Mouse (Mus musculus) kidney, postnatal 4 days (tissue): ENCODE data around the gene Bag2.
A peak's percentile ranks its signal among the peaks of the same experiment; 100 is the strongest.
"Not testable (repeated sequence)": the region's sequence is repeated elsewhere in the genome, so short reads cannot be mapped to it uniquely, and the experiment has no call there.

Source experiments
- DNase-seq, 2 experiments: peaks; one replicate each; pipeline ENCODE4 v3.0.0; 2021; ENCODE audit warnings: mixed read lengths in 2 of 2

Bag2 gene

DNA sequence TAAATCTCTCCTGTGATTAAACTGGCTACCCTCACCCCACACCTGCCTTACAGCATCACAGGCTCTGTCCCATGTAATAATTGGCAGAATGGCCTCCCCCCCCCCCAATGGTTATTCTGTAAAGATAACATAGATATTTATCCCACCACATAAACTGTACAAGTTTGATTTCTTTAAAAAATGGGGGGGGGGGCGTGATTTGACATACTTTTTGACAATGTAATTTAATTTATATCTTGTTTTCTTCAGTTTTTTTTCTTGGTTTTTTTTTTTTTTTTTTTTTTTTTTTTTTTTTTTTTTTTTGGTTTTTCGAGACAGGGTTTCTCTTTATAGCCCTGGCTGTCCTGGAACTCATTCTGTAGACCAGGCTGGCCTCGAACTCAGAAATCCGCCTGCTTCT, 7.9 kb downstream of the Bag2 start:
- not testable (repeated sequence) for DNase-seq

DNA sequence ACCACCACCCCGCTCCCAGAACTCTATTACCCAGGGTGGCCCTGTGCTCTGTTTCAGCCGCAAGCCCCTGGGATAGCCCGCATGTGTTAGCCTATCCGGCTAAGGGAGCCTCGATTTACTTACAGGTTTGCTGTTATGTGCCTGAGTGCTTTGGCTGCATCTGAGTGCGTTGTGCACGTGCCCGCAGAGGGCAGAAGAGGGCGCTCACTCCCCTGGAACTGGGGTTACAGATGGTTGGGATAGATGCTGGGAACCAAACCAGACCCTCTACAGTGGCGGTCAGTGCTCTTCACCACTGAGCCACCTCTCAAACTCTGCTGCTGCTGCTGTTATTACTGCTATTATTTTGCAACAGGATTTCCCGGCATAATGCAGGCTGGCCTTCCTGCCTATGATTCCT, 8.5 kb downstream of the Bag2 start:
- no peak for DNase-seq

DNA sequence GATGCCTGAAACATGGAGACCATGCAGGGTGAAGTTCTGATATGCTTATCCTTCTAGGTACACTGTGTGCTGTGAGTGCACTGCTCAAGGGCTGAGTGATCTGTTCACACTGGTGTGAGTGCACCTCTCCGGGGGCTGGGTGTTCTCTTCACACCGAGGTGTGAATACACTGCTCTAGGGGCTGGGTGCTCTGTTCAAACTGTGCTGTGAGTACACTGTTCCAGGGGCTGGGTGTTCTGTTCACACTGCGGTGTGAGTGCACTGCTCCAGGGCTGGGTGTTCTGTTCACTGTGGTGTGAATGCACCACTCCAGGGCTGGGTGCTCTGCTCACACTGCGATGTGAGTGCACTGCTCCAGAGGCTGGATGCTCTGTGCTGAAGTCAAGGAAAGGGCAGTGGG, 11.7 kb downstream of the Bag2 start:
- DNase-seq: no peak

DNA sequence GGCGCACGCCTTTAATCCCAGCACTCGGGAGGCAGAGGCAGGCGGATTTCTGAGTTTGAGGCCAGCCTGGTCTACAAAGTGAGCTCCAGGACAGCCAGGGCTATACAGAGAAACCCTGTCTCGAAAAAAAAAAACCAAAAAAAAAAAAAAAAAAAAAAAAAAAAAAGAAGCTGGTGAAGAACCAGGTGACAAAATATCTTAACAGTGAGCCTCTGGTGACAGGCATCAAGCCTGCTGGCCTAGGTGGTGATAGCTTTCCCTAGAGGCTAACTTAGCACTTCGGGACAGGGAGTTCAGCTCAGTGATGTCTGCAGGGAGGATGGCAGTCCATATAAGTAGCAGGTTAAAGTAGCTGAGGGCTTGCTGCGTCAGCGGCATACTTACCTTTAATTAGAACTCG, 12.8 kb downstream of the Bag2 start:
- not testable (repeated sequence) for DNase-seq

DNA sequence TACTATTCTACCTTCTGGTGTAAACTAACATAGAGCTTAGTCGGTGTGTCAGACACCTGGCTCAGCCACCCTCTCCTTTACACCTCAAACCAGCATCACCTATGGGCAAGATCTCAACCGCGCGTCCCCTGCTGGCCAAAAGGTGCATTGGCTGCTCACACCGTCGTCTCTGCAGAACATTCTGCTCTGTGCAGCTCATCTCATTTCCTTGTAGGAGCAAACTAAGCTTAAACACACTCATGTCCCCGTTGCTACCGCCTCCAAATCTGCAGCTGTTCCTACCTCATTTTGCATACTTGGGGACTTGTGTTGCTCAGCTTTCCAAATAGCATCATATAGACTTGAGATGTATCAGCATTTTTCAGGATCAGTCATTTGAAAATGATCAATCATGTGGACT, 14.7 kb downstream of the Bag2 start:
- DNase-seq: peak; percentile 59 to 66

DNA sequence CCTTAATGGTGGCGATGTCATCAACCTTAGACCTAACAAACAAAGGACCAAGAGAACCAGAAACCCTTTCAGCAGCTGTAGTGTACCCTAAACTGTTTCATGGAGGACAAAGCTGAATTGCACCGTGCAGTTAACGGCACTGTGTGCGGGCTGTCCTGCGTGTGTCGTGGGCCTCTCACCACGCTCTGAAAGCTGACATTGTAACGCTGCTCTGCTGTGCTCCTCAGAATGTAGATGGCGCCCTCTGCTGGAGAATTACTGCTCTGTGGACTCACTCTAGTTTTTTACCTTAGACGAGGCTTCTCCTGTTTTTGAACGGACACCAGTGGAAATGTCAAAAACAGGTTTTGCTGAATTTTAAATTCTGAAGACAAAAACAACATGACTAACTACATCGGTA, 18.3 kb downstream of the Bag2 start:
- peak; percentile 89 to 90 for DNase-seq

DNA sequence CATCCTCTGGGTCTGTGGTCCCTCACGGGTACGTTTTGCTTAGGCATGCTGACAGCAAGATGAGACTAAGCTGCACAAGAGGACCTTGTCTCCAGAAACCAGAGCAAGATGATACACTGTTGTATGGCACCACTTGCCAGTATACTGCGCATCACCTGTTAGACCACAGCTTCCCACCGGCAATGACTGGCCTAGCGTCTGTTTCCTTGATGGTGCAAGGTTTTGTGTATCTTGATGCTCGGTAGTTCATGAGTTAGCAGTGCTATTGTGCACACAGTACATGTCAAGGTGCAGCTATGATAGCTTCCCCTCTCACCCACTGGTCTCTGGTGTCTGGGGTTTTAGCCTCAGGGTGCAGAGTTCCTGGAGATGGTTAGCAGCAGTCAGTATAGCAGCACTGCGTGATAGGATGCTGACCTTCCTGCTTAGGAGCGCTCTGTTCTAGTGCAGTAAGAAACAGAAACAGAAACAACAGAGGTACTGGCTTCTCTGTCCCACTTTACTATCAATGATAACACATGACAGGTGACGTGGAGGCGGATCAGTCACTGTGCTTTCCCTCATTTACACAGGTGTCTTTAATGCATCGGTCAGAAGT, 18.8 kb downstream of the Bag2 start:
- DNase-seq: no peak

DNA sequence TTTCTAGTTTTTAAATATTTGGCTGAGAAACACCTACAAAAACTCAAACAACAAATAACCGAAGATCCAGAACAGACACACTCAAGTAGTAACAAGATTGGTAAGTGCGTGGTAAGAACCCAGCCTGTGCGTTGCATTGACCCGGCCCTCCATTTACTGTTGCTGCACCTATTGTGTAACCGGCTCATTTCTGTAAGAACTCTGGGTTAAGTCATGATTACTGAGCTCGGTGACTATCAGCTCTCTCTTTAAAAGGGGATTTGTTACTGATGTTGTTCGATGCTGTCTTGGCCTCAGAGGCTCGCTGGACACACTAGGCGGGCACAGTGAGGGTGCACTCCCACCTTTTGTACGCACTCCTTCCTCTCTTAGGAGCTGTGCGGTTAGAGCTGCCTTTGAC, 19.3 kb downstream of the Bag2 start:
- DNase-seq: no peak

DNA sequence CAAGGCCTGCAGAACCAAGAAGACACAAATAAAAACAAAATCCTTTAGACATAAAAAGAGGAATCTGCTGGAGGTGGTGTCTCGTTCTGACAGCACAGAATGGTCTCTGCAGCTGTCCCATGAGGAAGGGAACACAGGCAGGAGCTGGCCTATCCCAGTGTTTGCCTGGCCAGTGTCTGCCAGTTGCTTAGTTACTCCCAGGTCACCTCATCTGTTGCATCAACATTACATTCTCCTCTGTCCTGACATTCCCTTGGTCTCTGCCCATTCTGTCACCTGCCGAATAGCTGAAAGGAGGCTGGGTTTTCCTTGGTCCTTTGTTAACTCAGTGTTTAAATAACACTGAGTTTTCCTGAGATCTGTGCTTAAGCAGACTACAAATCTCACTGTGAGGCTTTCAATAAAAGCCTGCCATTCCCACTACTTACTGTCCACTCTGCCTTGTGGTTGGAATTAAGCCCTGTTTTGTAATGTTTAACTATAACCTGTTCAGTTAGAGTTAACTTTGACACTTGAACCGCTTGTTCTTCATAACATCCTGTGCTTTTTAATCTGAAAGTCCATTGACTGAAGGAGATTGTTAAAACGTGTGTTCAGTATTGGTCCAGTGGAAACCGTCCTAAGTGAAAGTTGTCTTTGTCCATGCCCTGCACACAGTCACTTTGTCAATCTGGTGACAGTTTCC, 23.5 kb downstream of the Bag2 start:
- no peak for DNase-seq

DNA sequence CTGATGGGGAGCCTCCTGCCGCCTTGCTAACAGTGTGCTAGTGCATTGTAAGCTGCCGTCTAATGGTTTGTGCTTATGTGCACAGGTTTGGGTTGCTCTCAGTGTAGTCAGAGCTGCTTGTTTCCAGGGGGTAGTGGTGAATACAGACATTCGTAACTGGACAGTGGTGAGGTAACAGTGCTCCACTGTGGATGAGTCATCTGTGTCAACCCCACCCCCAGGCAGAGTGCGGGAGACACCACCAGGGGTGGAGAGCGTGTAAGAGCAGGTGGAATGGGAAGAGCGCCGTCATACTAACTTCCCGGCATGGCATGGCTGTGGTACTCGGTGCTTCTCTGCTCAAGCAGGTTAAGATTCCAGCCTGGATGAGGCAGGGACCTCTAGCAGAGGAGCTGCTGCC, 24.6 kb downstream of the Bag2 start:
- no peak for DNase-seq

DNA sequence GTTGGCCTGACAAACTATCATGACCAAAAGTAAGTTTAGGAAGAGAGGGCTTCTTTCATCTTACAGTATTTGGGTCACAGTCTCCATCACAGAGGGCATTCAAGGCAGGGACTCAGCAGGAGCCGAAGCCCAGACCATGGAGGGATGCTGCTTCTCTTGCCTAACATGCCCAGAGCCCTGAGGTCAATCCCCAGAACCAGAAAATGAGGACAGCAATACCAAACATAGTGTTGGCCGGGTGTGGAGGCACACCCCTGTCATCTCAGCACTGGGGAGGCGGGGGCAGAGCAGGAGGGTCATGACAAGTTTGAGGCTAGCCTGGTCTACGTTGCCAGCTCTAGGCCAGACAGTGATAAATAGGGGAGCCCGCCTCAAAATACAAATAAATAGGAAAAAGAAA, 32.5 kb downstream of the Bag2 start:
- no peak for DNase-seq

DNA sequence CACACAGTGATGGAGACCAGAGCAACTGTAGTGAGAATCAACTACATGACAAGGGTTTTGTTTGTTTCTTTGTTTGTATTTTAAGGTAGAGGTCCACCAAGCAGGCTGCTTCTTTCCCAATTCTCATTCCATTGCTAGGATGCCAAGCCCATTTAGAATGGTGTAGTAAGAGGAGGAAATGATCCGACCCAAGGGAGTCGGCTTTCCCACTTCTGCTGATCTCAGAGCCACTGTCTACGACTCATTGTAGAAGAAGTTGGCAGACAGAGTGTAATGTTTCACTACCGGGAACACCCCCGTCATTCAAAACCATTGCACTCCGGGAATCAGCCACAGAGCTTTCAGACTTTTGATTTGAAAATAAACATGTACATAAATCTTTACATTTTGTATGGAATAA, 33.1 kb downstream of the Bag2 start:
- DNase-seq: no peak

DNA sequence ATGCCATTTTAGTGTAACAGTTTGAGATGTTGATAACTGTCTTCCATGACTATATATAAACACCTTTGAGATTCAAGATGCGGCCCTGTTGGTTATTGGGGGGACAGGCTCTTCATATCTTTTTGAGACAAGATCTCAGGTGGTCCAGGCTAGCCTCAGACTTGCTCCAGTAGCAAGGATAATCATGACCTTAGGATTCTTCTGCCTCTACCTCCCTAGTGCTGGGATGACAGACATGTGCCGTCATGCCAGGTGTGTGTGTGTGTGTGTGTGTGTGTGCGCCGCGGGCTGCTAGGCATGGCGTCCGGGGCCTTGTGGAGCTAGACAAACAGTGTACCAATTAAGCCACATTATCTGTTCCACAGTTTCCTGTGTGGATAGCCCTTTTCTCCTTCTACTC, 36.6 kb downstream of the Bag2 start:
- no peak for DNase-seq

DNA sequence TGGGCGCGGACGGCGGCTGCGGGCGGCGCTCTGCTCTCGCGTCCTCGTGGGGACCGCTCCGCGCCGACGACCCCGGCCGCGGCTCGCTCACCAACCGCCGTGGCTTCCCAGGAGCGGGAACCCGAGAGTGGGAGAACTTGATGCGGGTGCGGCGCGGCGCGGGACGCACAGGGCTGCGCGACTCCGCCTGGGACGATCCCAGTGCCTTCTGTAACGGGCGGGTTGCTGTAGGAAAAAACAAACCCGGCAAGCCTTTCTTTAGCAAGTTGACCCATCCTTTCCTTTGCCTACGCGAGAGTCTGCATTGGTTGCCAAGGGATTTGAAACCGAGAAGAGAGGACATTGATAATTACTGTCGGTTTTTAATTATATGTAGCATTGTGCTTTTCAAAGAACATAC, 37.4 kb downstream of the Bag2 start:
- no peak for DNase-seq

DNA sequence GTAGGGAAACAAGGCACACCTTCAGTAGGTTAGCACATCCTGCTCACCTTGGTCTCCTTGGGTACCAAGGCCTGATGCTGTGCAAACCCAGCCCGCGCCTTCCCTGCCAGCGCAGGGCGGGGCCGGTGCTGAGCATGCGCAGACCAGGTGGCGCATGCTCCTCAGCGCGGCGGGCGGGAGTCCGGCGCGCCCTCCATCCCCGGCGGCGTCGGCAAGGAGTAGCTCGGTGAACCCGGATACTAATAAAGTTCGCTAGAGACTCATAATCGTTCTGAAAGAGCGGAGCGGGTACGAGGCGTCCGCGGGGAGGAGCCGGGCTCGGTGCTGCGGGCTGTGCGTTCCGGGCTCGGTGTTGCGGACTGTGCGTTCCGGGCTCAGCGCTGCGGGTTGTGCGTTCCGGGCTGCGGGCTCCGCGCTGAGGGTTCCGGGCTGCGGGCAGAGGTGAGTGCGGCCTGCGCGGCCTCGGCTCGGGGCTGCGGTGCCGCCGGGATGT, 37.8 kb downstream of the Bag2 start, which contains the start of gene Rab23:
TSS of gene Rab23 (plus strand) at position 155 of the 493 bp plus-strand sequence.
- DNase-seq: peak; percentile 85 to 90

DNA sequence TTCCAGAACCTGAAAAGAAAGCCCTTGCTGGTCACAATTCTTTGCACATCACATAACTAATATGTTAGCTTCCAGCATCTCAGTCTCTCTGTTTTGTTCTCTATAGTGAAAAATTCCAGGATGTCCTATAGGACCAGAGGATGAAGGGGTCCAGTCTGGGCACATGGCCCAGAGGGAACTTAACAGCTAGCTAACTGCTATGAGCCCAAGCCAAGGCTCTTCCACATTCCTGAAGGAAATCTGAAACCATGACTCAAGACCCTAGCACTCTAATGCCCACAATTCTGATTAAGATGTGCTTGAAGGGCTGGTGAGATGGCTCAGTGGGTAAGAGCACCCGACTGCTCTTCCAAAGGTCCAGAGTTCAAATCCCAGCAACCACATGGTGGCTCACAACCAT, 40.0 kb downstream of the Bag2 start:
- DNase-seq: no peak

DNA sequence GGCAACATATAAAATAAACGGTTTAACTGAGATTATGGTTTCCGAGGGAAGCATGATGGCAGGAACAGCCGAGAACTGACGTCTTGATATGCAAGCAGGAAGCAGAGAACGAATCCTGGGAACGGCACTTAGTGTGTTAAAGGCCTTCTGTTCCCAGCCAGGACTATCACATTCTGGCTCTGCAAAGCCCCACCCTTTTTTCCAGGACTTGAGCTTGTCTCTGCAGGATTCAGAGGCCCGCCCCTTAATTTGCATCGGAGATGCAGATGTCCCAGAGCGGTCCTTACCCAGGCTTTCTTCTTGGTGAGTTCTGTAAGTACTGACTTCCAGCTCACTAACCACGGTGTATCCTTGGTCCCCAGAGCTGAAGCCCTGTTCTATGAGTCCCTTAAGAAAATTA, 42.8 kb downstream of the Bag2 start:
- DNase-seq: peak in 1 of 2 experiments; percentile 14

DNA sequence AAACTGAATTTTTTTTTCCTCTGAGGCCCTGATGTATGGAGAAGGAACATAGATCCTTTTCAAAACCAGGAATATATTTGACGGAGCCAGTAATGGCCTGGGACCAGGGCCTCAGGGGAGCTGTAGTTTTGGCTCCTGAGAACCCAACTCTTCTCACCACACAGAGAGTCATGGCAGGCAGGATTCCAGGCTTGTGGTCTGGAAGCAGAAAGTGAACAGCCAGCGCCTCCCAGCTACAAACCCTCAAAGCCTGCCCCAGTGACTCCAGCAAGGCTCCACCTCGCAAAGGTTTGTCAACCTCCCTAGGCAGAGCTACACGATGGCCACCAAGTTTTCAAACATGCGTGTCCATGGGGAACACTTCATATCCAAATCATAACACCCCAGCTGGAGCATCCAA, 45.6 kb downstream of the Bag2 start:
- DNase-seq: no peak

DNA sequence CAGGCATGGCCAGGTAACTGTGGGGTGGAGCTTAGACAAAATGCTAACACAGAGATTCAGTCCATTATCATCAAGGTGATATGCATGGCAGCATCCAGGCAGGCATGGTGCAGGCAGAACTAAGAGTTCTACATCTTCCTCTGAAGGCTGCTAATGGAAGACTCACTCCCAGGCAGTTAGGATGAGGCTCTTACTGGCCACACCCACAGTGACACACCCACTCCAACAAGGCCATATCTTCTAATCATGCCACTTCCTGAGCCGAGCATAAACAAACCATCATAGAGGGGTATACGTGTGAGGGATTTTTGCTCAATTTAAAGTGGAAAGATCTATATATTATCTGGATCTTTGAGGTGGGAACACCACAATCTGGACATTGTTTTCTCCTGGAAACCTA, 48.0 kb downstream of the Bag2 start:
- no peak for DNase-seq

DNA sequence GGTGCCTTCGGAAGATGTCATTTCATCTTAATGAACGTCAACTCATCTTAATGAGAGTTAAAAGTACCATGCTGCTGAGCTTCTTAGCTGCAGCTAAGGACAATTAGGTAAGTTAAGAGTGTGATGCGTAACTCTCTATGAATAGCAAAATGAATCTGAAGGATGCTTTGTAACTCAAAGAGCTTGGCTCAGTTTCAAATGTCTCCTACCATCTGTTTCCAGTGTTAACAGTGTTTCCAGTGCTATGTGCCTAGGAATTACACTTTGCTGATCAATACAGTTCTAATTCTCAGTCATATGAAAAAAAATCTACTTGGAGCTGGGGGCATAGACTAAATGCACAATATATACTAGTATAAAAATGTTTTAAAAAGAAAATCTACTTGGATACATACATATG, 56.4 kb downstream of the Bag2 start:
- DNase-seq: no peak

DNA sequence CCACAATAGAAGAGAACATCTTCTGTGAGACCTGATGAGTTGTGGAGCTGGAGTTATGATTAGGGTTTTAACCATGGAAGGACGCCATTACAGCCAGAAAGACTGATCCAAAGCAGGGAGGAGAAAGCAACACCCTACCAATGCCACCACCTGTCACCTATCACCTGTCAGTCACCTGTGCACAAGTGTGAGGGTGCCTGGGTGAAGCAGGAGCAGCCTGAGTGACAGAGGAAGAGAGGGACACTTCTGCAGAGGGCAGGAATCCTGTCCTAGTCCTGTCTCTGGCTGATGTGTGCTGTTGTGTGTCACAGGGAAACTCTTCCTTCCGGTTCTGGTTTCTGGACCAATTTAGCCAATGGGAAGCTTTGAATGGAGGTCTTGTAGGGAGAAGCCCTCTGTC, 61.6 kb downstream of the Bag2 start:
- no peak for DNase-seq
